Mouse (Mus musculus) retina, adult 2 months (tissue): Measurements from ENCODE around the gene Mrps12.
"Not testable (repeated sequence)": the region's sequence is repeated elsewhere in the genome, so short reads cannot be mapped to it uniquely, and the experiment has no call there.

Source experiments
- DNase-seq: peaks from one replicate; pipeline ENCODE4 v3.0.0-alpha.2; 2012; ENCODE audit warnings: low read depth, low spot score

The Mrps12 gene

DNA sequence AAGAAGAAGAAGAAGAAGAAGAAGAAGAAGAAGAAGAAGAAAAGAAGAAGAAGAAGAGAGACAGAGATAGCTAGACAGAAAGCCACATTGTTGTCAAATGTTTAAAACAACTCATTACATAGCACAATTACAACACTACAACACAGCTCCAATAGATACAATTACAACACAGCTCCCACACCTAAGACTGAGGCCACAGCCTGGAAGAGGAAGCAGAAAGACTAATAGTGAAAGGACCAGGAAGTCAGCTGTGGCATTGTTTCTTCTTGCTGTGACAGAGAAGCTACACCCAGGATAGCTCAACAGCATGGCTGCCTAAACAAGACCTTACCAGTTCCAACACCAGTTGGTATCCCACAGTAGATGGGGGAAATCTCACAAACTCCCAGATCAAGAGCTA lies 32.2 kb downstream of the Mrps12 start:
- DNase-seq: no peak

DNA sequence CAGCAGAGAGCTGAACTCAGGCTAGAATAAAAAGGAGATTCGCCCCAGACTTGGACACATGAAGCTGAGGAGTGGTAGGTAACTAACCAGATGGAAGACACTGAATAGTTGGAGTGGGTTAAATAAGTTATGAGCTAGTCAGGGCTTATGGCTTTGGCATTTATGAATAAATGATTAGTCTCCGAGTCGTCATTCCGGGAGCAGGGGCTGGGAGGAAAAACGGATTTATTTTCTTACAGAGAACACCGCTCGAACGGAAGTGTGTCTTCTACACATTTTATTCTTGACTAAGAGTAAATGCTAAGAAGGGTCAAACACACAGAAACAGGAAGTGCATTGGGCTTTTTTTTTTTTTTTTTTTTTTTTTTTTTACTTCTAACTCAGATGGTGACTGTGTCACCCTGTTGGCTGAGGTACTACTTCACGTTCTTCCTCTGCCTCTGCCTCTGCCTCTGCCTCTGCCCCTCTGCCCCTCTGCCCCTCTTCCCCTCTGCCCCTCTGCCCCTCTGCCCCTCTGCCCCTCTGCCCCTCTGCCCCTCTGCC lies 38.9 kb downstream of the Mrps12 start:
- DNase-seq: no peak

DNA sequence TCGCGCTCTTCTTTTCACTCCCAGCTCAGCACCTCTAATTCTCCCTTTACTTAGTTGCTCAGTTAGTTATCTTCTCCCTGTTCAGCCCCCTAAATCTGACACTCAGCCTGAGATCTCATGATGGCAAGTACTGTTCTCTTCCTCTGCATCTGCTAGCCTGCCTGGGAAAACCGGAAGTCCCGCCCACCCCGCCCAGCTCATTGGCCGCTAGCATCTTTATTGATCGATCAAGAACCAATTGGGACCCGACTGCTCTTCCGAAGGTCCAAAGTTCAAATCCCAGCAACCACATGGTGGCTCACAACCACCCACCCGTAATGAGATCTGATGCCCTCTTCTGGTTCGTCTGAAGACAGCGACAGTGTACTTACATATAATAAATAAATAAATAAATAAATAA lies 40.3 kb downstream of the Mrps12 start:
- not testable (repeated sequence) for DNase-seq

DNA sequence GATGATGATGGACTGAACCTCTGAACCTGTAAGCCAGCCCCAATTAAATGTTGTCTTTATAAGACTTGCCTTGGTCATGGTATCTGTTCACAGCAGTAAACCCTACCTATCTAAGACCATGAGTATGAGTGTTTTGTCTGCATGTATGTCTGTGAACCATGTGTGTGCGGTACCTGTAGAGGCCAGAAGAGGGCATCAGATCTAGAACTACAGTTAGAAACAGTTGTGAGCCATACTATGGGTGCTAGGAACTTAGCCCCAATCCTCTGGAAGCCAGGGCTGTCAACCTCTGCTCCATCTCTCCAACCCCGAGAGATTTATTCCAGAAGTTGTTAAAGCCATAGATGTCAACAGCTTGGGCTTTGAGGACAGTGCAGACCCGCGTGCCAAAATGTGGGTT lies 41.4 kb downstream of the Mrps12 start:
- DNase-seq: no peak

DNA sequence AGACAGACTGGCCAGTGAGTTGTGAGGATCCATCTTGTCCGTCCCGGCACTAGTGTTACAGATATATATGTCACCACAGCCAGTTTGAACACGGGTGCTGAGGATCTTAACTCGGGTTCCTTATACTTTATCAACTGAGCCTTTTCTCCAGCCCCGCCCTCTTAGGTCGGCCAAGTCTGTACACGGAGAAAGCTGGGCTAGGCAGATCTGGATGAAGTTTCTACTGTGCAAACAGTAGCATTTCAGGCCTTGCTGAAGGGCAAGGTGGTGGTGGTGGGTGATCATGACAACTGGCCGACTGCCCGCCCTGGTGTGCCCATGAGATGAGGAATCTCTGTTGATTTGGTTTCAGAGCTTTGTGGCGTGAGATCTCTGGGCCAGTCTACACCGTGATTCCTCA lies 44.3 kb downstream of the Mrps12 start:
- no peak for DNase-seq

DNA sequence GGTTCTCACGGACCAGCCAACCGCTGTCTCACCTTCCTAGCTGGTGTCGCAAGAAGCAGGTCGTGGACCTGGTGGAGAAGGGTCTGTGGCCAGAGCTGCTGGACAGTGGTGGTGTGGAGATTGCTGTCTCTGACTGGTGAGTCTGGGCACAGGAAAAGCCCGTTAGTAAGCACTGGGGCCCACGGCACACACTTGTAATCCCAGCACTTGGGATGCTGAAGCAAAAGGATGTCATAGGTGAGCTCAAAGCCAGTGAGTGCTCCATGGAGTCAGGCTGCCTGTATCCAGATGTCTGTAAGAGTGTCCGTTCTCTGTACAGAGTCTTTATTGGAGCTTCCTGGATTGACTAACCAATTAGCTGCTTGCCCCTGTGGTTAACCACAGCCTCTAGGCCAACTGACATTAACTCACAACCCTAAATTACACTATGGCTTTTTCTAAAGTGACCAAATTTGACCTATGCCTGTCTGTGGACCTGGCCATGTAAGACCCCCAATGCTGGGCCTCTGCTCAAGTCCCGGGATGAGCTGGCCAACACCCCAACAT lies 46.6 kb downstream of the Mrps12 start:
- DNase-seq: no peak

DNA sequence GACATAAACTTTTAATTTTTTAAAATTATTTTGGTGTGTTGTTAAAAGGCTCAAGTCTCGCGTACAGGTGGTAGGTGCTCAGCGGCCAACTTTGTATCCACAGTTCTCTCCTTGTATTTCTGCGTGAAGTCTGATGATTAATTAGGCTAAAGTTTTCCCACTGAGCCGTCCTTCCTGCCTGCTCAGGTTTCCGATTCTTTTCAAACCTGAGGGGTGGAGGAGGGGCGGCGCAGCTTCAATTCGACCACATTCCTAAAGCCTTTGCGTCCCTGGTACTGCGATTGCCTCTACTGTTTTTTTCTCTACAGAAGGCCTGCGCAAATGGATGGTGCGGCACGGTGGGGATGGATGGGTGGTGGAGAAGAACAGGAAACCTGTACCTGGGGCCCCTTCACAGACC lies 47.2 kb downstream of the Mrps12 start:
- DNase-seq: no peak

DNA sequence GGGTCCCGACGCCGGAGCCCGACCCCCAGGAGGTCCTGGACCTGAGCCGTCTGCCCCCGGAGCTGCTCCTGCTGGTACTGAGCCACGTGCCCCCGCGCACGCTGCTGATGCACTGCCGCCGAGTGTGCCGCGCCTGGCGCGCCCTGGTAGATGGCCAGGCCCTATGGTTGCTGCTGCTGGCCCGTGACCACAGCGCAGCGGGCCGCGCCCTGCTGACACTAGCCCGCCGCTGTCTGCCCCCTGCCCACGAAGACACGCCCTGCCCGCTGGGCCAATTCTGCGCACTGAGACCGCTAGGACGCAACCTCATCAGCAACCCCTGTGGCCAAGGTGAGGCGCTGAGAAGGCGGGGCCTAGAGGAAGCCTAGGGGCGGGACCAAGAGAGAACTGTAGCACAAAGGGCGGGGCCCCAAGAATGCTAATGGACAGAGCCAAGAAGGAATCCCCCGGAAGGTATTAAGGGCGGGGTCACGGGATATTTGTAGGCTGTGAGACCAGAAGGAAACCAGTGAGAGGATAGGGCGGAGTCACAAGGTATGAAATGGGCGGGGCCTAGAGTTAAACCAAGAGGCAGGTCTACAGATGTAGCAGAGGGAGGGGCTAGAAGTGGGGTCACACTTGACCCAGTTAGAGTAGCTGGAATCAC lies 48.2 kb downstream of the Mrps12 start:
- peak; percentile 99 for DNase-seq

DNA sequence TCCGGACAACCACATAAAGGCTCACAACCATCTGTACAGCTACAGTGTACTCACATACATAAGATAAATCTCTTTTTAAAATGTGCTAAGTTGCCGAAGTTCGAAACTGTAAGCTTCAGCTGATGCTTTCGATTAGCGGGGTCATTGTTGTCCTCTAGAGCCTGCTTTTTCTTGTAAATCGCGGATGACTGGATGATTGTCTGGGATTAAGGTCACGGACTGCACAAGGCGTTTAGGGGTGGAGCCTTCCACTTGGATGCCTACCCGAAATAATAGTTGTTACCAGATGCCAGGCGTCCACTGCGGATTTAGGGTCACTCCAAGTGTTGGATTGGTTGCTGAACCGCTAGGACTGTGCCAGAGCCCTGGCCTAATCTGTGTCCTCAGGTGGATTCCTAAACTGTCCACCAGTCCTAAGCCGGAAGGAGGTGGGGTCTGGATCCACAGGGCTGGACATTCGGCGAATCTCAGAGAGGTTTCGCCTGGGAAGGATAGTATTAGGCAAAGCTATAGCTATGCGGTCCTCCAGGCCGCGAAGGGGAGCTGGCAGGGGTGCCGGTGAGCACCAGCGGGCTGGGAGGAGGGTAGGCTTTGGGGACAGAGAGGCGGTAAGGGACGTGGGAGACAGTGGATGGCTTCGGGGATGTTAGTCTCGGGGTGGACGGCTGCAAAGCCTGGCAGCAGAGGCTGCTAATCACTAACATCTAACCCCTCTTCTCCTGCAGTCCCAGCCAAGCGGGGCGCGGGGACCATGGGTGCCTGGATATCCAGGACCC lies 48.9 kb downstream of the Mrps12 start, which contains the start of gene Fbxo27:
Gene Fbxo27 (plus strand): TSS at position 305 of the 776 bp plus-strand sequence.
- DNase-seq: peak; percentile 68

DNA sequence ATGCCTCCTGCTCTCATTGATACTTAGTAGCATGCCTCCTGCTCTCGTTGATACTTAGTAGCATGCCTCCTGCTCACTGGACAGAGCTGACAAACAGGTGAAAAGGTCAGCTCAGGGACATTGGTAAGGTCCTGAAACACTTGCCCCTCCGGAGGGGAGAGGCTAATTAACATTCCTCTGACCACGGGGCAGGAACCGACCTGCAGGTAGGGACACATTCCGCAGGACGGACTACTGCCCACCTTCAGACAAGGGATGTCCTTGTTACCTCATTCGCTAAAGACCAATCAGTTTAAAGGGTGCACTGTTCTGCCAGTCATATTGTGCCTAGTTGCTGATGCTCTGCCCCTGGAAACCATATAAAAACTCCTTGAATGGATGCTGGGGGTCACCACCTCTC lies 50.5 kb downstream of the Mrps12 start:
- DNase-seq: no peak
